Mouse (Mus musculus) cerebellum, adult (tissue): ENCODE data around the gene Cald1.

Source experiments
- ATAC-seq: cut with Nextera tagmentation; 2 replicates; pipeline ENCODE4 v1.9.2; 2017; ENCODE audit warnings: mild to moderate bottlenecking, moderate library complexity, mixed read lengths; ENCODE audit not compliant: insufficient number of reproducible peaks, low FRiP score, low TSS enrichment

The Cald1 gene

DNA sequence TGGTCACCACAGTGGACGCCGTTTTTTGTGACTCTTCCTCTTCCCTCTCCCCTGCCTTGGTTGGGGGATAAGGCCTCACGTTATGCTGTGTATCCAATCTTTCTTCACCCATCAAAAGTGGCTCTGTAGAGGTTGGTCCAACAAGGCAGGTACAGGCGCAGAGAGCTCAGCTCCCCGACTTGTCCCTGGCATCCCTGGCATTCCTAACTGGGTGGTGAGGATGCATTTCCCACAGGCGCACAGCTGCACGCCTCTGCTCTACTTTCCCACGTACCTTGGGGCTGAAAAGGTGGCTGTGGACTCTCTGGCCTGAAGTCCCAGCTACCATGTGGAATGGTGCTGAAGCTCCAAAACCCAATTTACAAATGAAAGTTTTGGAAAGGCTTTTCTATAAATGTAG lies 115.5 kb downstream of the Cald1 start:
- no peak for ATAC-seq

DNA sequence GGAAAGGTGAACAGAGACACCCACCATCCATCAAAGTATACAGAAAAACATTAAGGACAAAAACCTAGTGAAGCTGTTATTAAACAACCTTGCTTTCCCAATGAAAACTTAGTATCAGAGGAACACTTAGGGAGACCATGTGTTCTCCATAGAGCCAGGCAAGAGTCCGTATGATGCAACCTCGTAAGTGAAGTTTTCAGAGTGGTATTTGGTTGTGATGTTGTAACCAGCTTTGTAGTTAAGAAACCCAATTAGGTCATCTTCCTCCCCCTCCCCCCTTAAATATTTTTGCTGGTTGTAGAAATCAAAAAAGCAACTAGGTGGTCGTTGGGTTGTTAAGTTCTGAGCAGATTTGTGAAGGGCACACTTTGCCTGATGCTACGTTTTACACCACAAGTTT lies 116.3 kb downstream of the Cald1 start:
- ATAC-seq = no peak

DNA sequence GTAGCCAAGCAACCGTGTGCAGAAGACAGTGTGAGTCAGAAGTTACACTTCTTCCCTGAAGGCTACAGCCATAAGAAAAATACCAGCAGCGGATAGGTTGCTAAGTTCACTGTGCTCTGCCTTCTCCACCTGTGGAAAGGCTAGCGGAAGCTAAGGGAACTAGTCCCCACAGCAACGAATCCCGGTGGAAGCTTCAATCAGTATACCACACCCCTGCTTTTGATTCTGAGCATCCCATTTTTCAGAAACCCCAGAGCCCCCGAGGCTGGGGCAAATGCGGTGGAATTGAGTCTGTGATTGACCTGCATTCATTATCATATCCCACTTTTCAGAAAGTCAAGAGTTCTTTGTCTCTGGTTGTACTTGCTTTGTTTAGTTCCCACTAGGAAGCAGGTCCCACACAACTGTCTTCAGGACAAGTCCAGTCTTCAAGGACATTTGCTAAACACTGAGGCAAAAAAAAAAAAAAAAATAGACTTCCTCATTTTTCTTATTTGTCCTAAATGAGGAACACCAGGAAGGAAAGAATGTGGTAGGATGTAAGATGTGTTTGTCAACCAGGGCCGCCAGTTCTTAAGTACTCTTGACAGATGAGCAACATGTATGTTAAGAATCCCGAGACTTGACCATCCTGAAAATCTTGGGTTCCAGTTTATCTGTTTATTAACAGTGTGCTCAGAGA lies 118.0 kb downstream of the Cald1 start:
- no peak for ATAC-seq

DNA sequence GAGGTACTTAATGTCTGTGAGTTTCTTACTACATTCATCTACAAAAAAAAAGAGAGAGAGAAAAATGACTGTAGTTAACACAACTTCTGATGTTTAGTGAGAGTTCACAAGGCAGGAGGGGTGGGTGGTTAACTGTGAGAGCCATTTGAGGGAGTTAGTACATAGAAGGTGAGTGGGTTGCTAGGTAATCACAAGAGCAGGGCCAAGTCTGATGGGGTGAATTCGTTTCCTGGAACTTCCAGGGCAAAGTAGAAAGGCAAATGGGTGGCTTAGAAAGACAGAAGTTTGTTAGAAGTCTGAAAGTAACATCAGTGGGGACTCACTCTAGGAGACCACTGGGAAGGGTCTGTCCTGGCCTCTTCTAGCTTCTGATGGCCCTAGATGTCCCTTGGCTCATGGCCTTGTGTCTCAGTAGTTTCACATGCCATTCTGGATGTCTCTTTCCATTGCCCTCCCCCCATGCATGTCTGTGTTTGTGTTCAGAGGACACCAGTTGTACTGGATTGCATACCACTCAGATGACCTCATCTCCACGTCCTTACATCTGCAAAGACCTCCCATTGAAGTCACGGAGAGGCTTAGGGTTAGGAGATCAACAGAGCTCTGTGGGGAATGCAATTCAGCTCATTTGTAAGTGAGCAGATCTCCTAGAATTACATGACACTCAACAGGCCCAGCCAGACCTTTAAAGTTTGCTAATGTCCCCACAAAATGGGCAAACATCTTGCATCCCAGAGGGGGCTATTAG lies 118.8 kb downstream of the Cald1 start:
- no peak for ATAC-seq

DNA sequence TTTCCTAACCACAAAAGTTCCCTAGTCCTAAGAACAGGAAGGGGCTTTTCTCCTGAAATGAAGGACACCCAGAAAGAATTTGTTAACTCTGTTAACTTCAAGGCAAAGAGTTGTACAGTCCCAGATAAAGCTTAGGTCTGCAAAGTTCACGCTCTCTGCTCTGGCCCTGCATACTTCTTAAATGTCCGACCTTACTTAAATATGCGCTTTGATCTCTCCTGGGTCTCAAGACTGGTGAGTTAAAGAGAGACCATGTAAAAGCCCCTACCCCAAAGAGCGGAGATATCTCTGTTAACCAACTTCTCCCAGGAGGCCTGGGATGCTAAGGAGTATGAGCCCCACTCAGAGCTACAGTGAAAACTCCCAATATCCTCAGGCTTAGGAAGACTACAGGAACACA lies 119.4 kb downstream of the Cald1 start:
- no peak for ATAC-seq

DNA sequence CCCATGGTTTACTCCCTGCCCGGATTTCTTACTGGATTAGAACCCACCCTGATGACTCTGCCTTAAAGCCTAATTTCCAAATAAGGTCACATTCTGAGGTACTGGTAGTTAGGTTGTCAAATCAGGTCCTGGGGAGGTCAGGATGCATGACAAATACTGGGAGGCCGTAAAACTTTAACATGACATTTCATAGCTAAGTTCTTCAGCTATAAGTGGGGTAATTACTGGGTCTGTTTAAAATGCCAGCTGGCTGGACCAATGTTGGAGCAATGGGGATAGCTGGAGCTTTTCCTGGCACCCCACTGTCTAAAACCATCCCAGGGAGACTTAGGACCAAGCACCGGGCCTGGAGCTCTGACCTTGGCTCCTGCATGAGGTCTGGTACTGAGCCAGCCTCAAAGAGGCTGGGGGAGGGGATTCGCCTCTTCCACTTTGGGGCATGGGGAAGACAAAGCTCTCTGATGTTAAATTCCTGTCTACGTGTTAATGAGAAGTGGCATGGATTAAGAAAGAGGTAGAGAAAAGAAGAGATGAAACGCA lies 120.9 kb downstream of the Cald1 start:
- ATAC-seq = no peak

DNA sequence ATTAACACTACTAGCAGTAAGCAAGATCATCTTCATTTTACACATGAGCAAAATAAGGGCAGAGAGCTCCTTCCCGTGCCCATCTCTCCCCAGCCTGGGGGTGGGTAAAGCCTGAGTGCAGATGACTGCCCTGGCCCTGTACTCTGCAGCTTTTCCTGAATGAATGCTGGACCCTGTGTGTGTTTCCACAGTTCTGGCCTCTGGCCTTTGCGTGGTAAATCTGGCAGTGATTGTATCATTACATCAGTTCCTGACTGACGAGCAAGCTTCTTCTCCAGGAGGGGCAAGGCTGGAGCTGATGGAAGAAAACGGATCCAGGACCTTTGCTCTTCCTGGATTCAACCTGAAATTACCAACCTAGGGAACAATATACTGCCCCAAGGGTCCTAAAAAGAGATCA lies 122.1 kb downstream of the Cald1 start:
- no peak for ATAC-seq

DNA sequence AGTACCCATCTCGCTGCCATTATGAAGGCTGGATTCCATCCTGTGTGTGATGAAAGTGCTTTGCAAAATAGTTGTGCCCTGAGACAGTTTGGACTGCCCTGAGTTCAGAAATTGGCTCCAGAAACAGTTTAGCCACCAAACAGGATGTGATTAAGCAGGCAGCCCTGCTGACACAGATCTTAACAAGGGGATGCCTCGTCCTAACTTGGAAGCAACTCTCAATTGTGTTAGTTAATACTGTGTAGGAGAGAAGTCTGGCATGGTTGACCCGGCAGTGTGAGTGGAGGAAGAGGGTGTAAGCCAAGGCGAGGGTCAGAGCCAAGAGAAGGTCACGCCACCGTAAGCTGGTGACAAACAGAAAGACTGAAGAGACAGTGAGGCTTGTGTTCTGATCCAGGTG lies 123.4 kb downstream of the Cald1 start:
- ATAC-seq = no peak

DNA sequence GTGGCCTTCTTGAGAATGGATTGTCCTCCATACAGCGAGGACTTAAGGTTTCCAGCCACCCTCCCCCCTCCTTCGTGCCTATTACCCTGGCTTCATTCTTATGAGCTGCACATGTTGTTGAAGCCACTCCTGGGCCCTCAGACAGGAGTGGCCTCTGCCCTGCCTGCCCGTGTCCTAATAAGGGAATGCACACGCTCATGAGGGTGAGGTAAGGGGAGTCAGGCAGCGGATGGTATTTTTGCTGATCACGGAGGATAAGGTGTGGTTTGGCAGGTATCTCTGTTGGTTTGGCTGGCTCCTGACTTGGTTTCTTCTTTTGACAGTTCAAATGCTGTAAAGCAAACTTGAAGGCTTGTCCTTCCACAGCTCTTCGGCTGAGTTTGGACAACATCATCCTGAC lies 124.4 kb downstream of the Cald1 start:
- ATAC-seq = no peak

DNA sequence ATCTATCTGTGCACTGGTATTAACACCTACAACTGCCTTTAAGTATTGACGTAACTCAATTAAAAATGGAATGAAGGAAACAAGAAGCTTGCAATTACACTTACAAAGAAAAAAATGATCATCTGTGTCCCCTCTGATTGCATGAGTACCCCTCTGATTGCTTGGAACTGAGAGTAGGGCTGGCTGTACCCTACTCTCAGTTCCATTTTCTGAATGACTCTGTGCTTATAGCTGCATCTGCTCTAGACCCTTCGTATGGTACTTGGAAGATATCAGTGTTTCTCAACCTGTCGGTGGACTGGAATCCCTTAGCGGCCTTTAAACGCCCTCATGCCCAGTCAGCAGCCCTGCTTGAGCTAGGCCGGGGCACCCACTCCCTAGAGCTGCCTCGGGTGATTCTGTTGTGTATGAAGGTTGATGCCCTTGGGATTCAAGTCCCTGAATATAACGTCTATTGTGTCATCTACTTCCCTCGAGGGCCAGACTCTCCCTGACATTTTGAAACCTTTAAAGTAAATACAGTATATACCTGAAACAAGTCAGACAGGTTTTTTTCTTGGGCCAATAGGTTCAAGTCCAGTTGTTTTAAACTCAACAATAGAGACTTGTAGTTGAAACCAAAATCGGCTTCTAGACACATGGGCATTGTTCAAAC lies 125.1 kb downstream of the Cald1 start:
- ATAC-seq = no peak

DNA sequence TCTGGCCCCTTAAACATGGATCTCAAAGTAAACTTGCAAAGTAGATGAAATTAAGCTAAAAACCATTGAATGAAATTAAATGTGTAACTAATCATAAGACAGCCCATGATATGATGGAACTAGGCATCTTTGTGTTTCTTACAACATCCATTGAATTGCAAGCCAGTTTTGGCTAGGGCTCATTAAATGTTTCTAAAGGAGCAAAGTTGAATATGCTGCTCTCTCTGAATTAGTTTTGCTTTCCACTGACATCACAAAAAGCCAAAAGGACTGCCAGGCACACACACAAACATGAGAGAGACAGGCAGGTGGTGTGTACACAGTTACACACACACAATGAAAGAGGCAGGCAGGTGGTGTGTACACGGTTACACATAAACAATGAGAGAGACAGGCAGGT lies 127.4 kb downstream of the Cald1 start:
- ATAC-seq = no peak

DNA sequence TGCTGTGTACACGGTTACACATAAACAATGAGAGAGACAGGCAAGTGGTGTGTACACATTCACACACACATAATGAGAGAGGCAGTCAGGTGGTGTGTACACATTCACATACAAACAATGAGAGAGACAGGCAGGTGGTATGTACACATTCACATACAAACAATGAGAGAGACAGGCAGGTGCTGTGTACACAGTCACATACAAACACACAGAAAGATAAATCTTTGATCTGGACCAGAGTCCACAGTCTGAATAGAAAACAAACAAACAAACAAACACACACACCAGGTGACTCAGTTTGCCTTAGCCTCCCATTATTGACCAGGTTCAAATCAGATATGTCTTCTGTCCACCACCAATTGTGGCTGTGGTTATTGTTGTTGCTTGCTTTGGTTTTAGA lies 127.8 kb downstream of the Cald1 start:
- no peak for ATAC-seq

DNA sequence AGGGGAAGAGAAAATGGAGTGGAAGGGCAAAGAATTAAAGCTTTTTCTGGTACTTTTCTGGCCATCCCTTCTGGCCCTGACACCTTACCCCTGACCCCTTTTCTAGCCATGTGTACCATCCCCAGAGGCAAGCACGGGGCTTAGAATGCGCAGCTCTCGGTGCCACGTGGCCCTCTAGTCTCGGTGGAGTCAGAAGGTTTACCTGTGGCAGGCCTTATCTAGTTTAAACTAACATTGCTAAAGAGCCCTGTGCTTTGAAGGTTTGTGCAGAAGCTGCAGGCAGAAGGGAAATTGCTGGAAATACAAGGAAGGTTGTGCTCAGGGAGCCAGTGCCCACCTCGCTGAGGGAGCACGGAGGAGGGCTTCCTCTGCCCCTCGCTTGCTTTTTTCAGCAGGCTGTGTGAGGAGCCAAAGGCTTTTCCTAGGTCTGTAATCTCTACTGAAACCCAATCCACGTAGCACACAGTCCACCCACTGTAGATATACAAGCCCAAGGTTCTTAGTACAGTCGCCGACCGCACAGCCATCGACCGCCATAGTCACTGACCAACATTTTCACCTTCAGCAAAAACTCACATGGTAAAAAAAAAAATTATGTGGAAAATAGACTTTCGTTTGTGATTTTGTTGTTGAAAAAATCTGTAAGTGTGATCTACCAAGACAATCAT lies 129.2 kb downstream of the Cald1 start:
- no peak for ATAC-seq

DNA sequence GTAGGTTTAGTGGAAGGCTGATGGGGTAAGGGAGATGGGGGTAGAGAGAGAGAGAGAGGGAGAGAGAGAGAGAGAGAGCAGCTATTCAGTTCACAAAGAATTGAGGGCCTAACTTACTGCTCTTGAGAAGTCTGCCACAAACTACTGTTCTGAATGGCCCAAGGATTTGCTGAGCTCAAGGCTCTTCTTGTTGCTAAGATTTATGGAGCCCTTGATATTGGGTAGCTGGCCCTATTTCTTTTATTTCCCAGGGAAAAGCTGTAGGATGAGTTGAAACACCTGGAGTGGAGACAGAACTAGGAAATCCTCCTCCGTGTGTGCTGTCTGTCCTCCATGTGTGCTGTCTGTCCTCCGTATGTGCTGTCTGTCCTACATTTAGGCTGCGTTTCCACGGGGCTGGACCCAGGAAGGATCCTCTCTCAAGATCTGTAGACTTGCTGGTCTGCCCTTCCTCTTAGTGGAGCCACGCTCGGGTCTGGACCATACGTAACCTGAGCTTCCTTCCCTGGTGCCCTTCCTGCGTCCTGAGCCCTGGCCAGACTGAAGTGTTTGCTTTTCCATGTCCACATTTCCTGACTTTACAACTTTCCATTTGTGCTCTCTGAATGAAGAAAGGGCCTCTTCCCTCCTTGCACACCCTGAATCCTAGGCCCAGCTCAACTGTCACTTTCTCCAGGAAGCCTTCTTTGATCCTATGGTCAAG lies 131.3 kb downstream of the Cald1 start:
- ATAC-seq = no peak

DNA sequence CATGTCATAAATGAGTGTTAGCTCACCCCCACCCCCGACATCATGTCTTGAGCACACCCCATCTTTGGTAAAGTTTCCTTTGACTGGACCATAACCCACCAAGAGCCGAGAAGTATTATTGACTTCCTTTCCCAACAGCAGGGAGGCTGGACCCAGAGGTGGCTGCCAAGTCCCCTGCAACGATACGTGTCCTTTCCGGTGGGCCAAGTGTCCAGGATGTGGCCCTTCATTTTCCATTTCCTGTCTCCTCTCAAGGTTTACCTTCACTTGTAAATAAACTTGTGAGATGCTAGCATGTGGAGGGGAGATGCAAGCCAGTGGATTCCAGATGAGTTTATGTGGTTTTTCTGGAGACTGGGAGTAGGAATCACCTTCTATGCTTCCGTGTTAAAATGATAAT lies 132.7 kb downstream of the Cald1 start:
- ATAC-seq = no peak

DNA sequence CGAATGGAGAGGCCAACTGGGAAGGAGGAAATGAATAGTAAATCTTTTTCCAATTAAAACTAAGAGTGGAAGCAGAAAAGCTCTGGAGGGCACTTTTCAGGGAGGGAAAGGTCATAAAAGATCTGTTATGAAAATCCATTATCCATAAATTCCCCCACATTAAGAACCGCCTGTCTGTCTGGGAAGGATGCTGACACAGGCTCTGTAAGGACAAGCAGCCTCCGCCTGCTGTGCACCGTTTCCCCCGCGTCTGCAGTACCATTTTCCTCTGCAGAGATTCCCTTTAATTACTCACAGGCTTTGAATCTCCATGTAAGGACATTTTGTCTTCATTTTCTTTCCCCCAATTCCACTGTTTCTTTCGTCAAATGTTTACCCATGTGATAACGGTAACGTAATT lies 133.2 kb downstream of the Cald1 start:
- no peak for ATAC-seq

DNA sequence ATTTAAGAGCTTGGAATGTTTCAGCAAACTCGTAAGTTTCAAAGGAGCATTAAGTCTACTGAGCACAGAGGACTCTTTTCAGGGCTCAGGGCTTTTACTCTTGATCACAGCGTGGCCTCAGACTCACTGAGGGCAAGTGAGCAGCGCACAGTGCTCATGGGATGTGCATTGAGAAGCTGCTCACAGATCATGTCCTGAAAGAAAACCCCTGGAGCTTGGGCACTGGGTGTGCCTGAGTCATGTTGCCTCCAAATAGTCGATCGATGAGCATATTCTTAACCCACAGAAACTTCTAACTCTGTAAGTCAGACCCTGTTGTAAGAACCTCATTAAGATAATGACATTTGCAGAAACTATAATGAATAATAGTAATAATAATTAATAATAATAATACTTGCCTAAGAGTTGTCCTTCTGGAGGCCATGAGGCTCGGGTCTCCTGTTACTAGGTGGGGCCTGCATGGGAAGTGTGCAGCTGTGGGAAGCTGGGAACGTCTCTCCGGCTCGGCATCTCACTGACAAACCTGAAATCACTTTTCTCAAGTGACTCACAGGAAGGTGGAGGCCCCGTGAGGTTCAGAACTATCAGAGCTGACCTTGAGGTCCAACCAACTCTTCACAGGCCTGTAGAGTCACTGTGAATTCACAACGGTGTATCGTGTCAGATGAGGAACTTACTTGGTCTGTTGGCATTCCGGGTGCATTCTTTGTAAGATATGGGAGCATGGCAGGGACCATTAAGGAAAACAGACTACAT lies 136.8 kb downstream of the Cald1 start:
- ATAC-seq = no peak

DNA sequence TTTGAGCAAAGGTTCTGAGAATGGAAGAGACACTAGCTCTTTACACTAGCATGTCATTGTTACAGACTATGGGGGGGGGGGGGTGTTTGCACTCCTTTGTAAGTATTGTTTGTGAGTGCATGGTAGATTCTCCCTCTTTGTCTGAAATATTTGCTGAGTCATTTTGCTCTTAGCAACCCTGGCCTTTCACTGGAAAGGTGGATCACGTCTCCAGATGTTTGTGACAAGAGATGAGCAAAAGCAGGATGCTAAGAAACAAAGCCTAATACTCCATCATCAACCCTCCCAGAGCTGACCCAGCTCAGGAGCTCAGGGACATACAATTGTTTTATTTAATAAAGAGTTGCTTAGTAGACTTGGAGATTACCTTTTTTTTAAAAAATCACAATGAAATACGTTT lies 138.6 kb downstream of the Cald1 start:
- ATAC-seq = no peak

DNA sequence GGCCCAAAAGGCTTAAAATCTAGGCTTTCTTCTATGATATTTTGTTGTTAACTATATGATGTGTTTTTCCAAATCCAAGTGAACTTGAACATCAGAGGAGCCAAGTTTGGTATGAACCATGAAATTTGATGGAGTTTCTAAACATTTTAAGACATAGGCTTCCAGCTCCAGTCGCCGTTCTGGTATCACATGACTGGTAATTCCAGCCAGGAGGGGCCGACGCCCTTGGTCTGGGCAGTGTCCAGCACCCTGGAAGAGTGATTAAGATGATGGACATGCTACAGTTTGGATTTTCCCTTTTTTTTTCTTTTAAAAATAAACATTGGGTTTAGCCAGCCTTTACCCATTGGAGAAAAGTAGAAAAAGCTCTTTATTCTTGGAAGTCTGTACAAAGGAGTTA lies 145.6 kb downstream of the Cald1 start:
- no peak for ATAC-seq

DNA sequence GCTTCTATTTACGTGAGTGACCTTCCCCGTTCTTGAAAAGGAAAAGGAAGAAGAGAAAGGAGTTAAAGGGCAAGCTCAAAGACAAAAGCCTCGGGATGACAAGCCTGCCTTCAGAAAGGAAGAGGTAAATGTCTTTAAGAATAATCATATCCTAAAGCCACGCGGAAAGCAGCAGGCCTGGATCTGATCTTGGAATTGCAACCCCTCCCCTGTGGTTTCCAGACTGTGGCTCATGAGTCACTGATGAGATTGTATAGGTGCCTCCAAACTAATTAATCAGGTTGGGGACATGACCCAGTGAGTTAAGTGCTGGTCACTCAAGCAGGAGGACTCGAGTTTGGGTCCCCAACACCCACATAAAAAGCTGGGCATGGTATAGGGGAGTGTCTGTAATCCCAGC lies 149.5 kb downstream of the Cald1 start:
- ATAC-seq = no peak
